Mouse (Mus musculus): Measurements from ENCODE around the gene Trarg1.

GRCm38 (mm10) chr11:76730650-76731049 is 51.0 kb downstream of the Trarg1 start:
- TF ChIP-seq CTCF (conservative IDR thresholded peaks at IDR 0.05; ENCODE audit: low read length) = no peak
- no peak for TF ChIP-seq NANOG (IDR thresholded peaks at IDR 0.05; ENCODE audit: borderline replicate concordance, low read length)

Measured in E14TG2a.4 (cell line).